Mouse (Mus musculus) CH12.LX (cell line): Measurements from ENCODE around the gene Tmem255b. TPM values are rescaled to one million over a fixed set of nuclear protein-coding genes. Genes with fewer than 3 reads are reported as not detected.

Source experiments
- DNase-seq: peaks from one replicate; pipeline ENCODE4 v3.0.0-alpha.2; 2013; ENCODE audit errors: extremely low read depth
- H3K27ac ChIP-seq: 2 replicates; pipeline ENCODE4 v1.5.1; 2012; ENCODE audit warnings: low read depth, mild to moderate bottlenecking, control low read depth, moderate library complexity; ENCODE audit not compliant: insufficient read depth
- H3K27me3 ChIP-seq: replicated peaks from 2 replicates; pipeline ENCODE3; 2012; ENCODE audit warnings: inconsistent platforms
- H3K36me3 ChIP-seq, 2 experiments: replicated peaks in 1 of 2; 2 replicates each; pipeline versions ENCODE3 to v1.6.1; 2012; ENCODE audit warnings: inconsistent platforms in 1 of 2, low read length in 1 of 2, mild to moderate bottlenecking in 1 of 2, mixed read lengths in 1 of 2, moderate library complexity in 1 of 2; ENCODE audit not compliant: control insufficient read depth in 1 of 2, insufficient read depth in 1 of 2
- H3K4me1 ChIP-seq, 2 experiments: 2 replicates each; pipeline ENCODE4 v1.6.1; 2012; ENCODE audit warnings: inconsistent platforms in 1 of 2, moderate library complexity in 1 of 2; ENCODE audit not compliant: insufficient read depth in 2 of 2, control insufficient read depth in 1 of 2
- H3K4me2 ChIP-seq: 2 replicates; pipeline ENCODE4 v1.6.1; 2012; ENCODE audit warnings: low read depth, mild to moderate bottlenecking, control low read depth; ENCODE audit not compliant: poor library complexity, insufficient read depth, severe bottlenecking
- H3K4me3 ChIP-seq, 3 experiments: fragments of 150-350 bp in 1 of 3; sonication (generic) in 1 of 3; replicated peaks in 1 of 3; 2 replicates each; pipeline versions ENCODE3 to v1.5.1; 2011 to 2012; ENCODE audit warnings: low read depth in 2 of 3, low read length in 2 of 3, mild to moderate bottlenecking in 2 of 3, moderate library complexity in 2 of 3, control low read depth in 1 of 3, improper control_type of control experiment in 1 of 3, inconsistent platforms in 1 of 3, mixed read lengths in 1 of 3; ENCODE audit not compliant: poor library complexity in 1 of 3
- H3K79me2 ChIP-seq: replicated peaks from 2 replicates; pipeline ENCODE4 v1.6.1; 2012; ENCODE audit warnings: mild to moderate bottlenecking, moderate library complexity; ENCODE audit not compliant: control insufficient read depth, poor library complexity, insufficient read depth, severe bottlenecking; ENCODE audit errors: extremely low read depth
- H3K9ac ChIP-seq: 2 replicates; pipeline ENCODE4 v1.6.1; 2012; ENCODE audit warnings: low read depth, mild to moderate bottlenecking, control low read depth, moderate library complexity; ENCODE audit not compliant: insufficient read depth
- H3K9me3 ChIP-seq: replicated peaks from 2 replicates; pipeline ENCODE3; 2012; ENCODE audit warnings: low read length, inconsistent platforms, mixed read lengths
- BHLHE40 ChIP-seq: IDR thresholded peaks from 2 replicates; pipeline ENCODE4 v1.6.1; 2011; ENCODE audit warnings: mild to moderate bottlenecking, low read depth, low read length, improper control_type of control experiment
- CHD1 ChIP-seq: IDR thresholded peaks from 2 replicates; pipeline ENCODE4 v1.6.1; 2012; ENCODE audit warnings: low read depth, low read length, improper control_type of control experiment, inconsistent platforms
- CHD2 ChIP-seq: IDR thresholded peaks from 2 replicates; pipeline ENCODE4 v1.6.1; 2011; ENCODE audit warnings: low read length, improper control_type of control experiment
- ELF1 ChIP-seq: IDR thresholded peaks from 2 replicates; pipeline ENCODE4 v1.6.1; 2014; ENCODE audit warnings: low read depth, mild to moderate bottlenecking, inconsistent platforms, low read length, improper control_type of control experiment
- EP300 ChIP-seq: IDR thresholded peaks from 2 replicates; pipeline ENCODE4 v1.6.1; 2011; ENCODE audit warnings: low read length, improper control_type of control experiment
- ETS1 ChIP-seq: conservative IDR thresholded peaks from 2 replicates; pipeline ENCODE4 v1.6.1; 2012; ENCODE audit warnings: low read depth, mild to moderate bottlenecking, inconsistent platforms, low read length, improper control_type of control experiment, moderate library complexity
- IRF4 ChIP-seq: IDR thresholded peaks from 2 replicates; pipeline ENCODE4 v1.6.1; 2014; ENCODE audit warnings: low read depth, mild to moderate bottlenecking, inconsistent platforms, low read length, improper control_type of control experiment
- JUN ChIP-seq: IDR thresholded peaks from 2 replicates; pipeline ENCODE4 v1.6.1; 2011; ENCODE audit warnings: low read depth, mild to moderate bottlenecking, low read length, improper control_type of control experiment, moderate library complexity; ENCODE audit not compliant: insufficient read depth
- KAT2A ChIP-seq: IDR thresholded peaks from 2 replicates; pipeline ENCODE4 v1.6.1; 2012; ENCODE audit warnings: low read length, improper control_type of control experiment, inconsistent platforms; ENCODE audit not compliant: insufficient replicate concordance
- MAFK ChIP-seq: IDR thresholded peaks from 2 replicates; pipeline ENCODE4 v1.6.1; 2011; ENCODE audit warnings: low read length, improper control_type of control experiment; ENCODE audit not compliant: insufficient replicate concordance
- MAX ChIP-seq: IDR thresholded peaks from 2 replicates; pipeline ENCODE4 v1.6.1; 2011; ENCODE audit warnings: low read length, improper control_type of control experiment
- MYC ChIP-seq: IDR thresholded peaks from 2 replicates; pipeline ENCODE4 v1.6.1; 2011; ENCODE audit warnings: low read depth, mild to moderate bottlenecking, improper control_type of control experiment, low read length
- NRF1 ChIP-seq: IDR thresholded peaks from 2 replicates; pipeline ENCODE4 v1.6.1; 2014; ENCODE audit warnings: low read depth, mild to moderate bottlenecking, inconsistent platforms, low read length, improper control_type of control experiment, moderate library complexity
- POLR2AphosphoS2 ChIP-seq: IDR thresholded peaks from 2 replicates; pipeline ENCODE4 v1.6.1; 2011; ENCODE audit warnings: low read depth, low read length, improper control_type of control experiment
- SIN3A ChIP-seq: IDR thresholded peaks from 2 replicates; pipeline ENCODE4 v1.6.1; 2012; ENCODE audit warnings: low read length, improper control_type of control experiment, inconsistent platforms
- SMC3 ChIP-seq: IDR thresholded peaks from 2 replicates; pipeline ENCODE4 v1.6.1; 2011; ENCODE audit warnings: low read depth, low read length, improper control_type of control experiment
- TCF12 ChIP-seq: IDR thresholded peaks from 2 replicates; pipeline ENCODE4 v1.6.1; 2014; ENCODE audit warnings: low read depth, mild to moderate bottlenecking, inconsistent platforms, low read length, improper control_type of control experiment
- UBTF ChIP-seq: IDR thresholded peaks from 2 replicates; pipeline ENCODE4 v1.6.1; 2012; ENCODE audit warnings: low read depth, mild to moderate bottlenecking, inconsistent platforms, low read length, improper control_type of control experiment, moderate library complexity
- USF1 ChIP-seq: IDR thresholded peaks from 2 replicates; pipeline ENCODE4 v1.6.1; 2014; ENCODE audit warnings: low read depth, mild to moderate bottlenecking, inconsistent platforms, low read length, improper control_type of control experiment
- USF2 ChIP-seq: conservative IDR thresholded peaks from 2 replicates; pipeline ENCODE4 v1.6.1; 2011; ENCODE audit warnings: low read depth, low read length, improper control_type of control experiment
- ZC3H11A ChIP-seq: IDR thresholded peaks from 2 replicates; pipeline ENCODE4 v1.6.1; 2012; ENCODE audit warnings: low read depth, mild to moderate bottlenecking, inconsistent platforms, low read length, improper control_type of control experiment
- ZKSCAN1 ChIP-seq: IDR thresholded peaks from 2 replicates; pipeline ENCODE4 v1.6.1; 2012; ENCODE audit warnings: low read depth, inconsistent platforms, low read length, improper control_type of control experiment, borderline replicate concordance
- ZMIZ1 ChIP-seq: IDR thresholded peaks from 2 replicates; pipeline ENCODE4 v1.6.1; 2012; ENCODE audit warnings: low read depth, mild to moderate bottlenecking, inconsistent platforms, low read length, improper control_type of control experiment
- dilution Hi-C: fragments of 300-500 bp; cut with MboI; formaldehyde crosslinking; loops from 2 replicates; pipeline ENCODE4 v1.14.3; 2020; ENCODE audit warnings: low sequenced_read_pairs; ENCODE audit not compliant: extremely low pct_unique_long_range_greater_than_20kb, extremely low pct_ligation_motif_present
- in situ Hi-C: fragments of 300-500 bp; cut with MboI; formaldehyde crosslinking; loops from 3 replicates; pipeline ENCODE4 v1.14.3; 2019; ENCODE audit warnings: low sequenced_read_pairs, low pct_ligation_motif_present, low pct_unique_long_range_greater_than_20kb, mixed read lengths
- polyA plus RNA-seq: library from polyadenylated mRNA; unstranded; fragments of >175 nt; gene quantifications from 2 replicates; pipeline ENCODE4 v1.2.1, GENCODE M21; 2012; ENCODE audit warnings: low read depth; ENCODE audit not compliant: insufficient read length
- total RNA-seq, 2 experiments: library from RNA; depleted of rRNA; stranded (reverse); fragments of 300-350 nt in 1 of 2; fragments of >200 nt in 1 of 2; gene quantifications; 2 replicates each; pipeline ENCODE4 v1.2.3; 2012 to 2014

Gene Tmem255b
- total and polyA plus RNA-seq, 3 experiments, result not detected

DNA sequence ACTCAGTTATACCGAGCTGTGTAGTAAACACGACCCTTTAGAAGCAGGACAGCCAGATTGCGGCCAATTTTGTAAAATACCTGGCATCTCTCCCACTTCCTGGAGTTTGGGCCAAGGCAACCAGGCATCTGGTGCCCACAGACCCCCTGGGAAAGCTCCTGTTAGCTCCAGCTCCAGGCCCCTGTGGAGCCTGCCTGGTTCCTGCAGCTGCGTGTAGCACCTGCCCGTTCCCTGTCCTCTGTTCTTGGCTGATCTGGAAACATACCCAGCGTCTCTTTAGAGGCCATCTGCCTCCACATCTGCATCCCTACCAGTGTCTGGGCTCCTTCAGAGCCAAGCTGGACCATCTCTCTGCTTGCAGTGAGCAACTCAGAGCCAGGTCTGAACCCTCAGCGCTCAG lies 4.6 kb upstream of the Tmem255b start:
- Histone ChIP-seq H3K9me3 (peaks cover 5% of the 10 kb centered on the region), H3K9ac (no peak overlapping the region), H3K4me3 (no peak overlapping the region), H3K27ac (no peak overlapping the region), H3K27me3 (peaks cover 90% of the 10 kb centered on the region), H3K4me1 (peaks cover 0 to 2% of the 10 kb centered on the region in 2 experiments; a peak in 1 of 4 replicates), H3K36me3 (no peaks in the 10 kb centered on the region), H3K79me2 (no peaks in the 10 kb centered on the region), H3K4me2 (no peak overlapping the region)
- TF ChIP-seq JUN (no peak), NRF1 (no peak), ETS1 (no peak), ZMIZ1 (no peak), MAX (no peak), MYC (no peak), USF1 (no peak), SMC3 (no peak), ZC3H11A (no peak), ZKSCAN1 (no peak)
- in situ Hi-C loops, result no loop called here
- DNase-seq, result no peak
- dilution Hi-C loops, result no loop called here

DNA sequence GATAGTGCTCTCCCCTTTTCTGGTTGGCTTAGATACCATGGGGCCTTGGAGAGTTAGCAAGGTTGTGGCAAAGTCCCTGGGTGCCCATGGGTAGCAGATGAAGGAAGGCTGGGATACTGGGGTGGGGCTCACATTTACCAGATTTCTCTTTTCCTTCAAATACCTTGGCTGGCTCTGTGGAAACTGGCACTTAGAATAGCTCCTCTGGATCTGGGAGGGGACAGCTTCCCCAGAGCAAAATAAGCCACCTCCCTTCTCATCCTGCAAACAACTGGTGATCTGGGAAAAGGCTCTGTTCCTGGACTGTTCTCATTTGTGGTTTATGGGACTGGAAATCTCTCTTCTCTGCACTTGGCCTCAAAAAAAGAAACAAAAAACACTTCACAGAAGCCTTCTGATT lies 4.1 kb upstream of the Tmem255b start:
- Histone ChIP-seq H3K36me3 (no peaks in the 10 kb centered on the region), H3K9me3 (peaks cover 5% of the 10 kb centered on the region), H3K27ac (no peak overlapping the region), H3K4me1 (peaks cover 0 to 2% of the 10 kb centered on the region in 2 experiments; a peak in 1 of 4 replicates), H3K4me2 (no peak overlapping the region), H3K4me3 (no peak overlapping the region), H3K9ac (no peak overlapping the region), H3K79me2 (no peaks in the 10 kb centered on the region), H3K27me3 (peaks cover 90% of the 10 kb centered on the region)
- dilution Hi-C loops, result no loop called here
- no peak for DNase-seq
- TF ChIP-seq USF1 (no peak), UBTF (no peak), MAFK (no peak), CHD2 (no peak), POLR2AphosphoS2 (no peak), USF2 (no peak), CHD1 (no peak), BHLHE40 (no peak), ELF1 (no peak), ZMIZ1 (no peak), EP300 (no peak), KAT2A (no peak), SIN3A (no peak), TCF12 (no peak), IRF4 (no peak)
- TF ChIP-seq, all 38 proteins: peak for 0
- in situ Hi-C loops, result no loop called here
